Mouse (Mus musculus): ENCODE results near the gene Tm7sf3.

Gene Tm7sf3

GRCm38 (mm10) chr6:146660591-146660990 lies 18.0 kb upstream of the Tm7sf3 start:
- DNase-seq (ENCODE audit: low spot score) = peak; percentile 57

- DNase-seq (ENCODE audit: low spot score) = no peak
These were observed 10.6 kb upstream of the Tm7sf3 start for GRCm38 (mm10) chr6:146653197-146653596.

GRCm38 (mm10) chr6:146651431-146651830 lies 8.8 kb upstream of the Tm7sf3 start:
- no peak for DNase-seq (ENCODE audit: low spot score)

- no peak for DNase-seq (ENCODE audit: low spot score)
These were observed 7.4 kb upstream of the Tm7sf3 start for GRCm38 (mm10) chr6:146650013-146650412.

- peak; percentile 47 for DNase-seq (ENCODE audit: low spot score)
These were observed 553 bp upstream of the Tm7sf3 start for GRCm38 (mm10) chr6:146643184-146643570.

GRCm38 (mm10) chr6:146641621-146642210 lies 908 bp downstream of the Tm7sf3 start:
- no peak for DNase-seq (ENCODE audit: low spot score)

GRCm38 (mm10) chr6:146640991-146641390 lies 1.6 kb downstream of the Tm7sf3 start:
- DNase-seq (ENCODE audit: low spot score) = no peak

DNA sequence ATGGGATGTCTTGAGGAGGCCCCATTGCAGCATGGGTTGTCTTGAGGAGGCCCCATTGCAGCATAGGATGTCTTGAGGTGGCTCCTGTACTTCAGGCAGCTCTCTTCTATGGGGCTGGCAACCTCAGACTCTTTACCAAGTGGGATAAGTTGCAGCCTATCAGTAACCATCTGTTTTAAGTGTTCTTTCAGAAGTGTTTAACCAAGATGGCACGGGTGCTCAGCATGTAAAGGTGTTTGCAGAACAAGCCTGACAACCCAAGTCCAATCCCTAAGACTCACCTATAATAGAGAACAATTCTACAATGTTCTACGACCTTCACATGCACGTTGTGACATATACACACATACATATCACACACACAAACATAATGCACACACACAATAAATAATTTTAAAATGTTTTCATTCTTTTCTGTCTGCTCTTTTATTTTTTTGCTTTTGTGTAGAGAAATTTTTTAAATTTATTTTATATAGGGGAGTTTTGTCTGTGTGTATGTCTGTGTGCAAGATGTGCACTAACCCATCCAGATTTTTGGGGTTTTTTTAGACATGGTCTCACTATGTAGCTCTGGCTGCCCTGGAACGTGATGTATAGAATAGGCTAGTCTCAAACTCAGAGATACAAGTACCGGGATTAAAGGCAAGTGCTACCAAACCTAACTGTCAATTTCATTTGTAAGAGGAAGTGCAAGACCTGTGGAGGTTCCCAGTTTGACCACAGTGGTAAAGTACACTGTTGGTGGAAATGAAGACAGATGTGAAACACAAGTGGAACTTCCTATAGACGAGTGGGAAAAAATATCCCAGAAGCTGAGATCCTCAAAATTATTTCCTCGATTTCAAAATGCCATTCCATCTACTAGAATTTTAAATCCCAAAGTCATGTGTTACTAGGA lies 2.3 kb downstream of the Tm7sf3 start:
- no peak for DNase-seq (ENCODE audit: low spot score)

DNA sequence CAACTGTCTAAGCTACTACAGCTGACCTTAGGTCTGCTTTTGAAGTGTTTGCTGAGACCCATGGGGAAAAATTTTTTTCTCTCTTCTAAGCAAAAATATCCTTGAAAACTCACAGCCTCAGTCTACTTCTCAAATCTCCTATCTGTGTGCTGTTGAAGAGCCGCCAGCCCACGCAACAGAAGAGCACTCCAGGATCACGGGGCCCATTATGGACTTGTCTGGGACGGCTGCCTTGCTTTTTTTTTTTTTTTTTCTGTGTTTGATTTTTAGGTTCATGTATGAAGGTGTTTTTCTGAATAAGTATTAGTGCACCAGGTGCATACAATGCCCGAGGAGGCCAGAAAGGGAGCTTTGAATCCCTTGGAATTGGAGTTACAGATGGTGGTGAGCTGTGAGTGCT lies 6.1 kb downstream of the Tm7sf3 start:
- DNase-seq (ENCODE audit: low spot score) = no peak

DNA sequence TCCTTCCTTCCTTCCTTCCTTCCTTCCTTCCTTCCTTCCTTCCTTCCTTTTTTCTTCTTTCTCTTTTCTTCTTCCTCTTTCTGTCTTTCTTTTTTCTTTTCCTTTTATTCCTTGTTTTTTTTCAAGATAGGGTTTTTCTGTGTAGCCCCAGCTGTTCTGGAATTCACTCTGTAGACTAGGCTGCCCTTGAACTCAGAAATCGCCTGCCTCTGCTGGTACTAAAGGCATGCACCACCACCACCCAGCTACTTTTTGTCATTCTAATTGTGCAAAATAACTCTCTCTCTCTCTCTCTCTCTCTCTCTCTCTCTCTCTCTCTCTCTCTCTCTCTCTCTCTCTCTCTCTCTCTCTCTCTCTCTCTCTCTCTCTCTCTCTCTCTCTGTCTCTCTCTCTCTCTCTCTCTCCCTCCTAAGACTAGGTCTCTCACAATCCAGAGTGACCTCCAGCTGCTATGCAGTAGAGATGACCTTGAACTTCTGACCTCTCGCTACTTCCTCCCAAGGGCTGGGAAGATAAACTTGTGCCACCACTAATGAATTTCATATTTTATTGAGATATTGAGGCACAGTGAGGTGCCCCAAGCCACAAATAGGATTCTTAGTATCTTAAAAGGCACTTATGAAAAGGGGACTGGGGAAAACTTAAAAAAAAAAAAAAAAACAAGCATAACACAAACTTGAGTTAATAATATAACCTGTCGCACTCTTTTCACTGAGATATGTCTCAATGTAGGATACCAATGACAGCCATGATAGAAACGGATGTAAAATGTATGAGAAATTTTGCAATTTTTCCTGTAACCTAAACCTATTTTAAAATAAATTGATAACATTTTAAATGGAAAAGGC lies 7.6 kb downstream of the Tm7sf3 start:
- DNase-seq (ENCODE audit: low spot score) = no peak

DNA sequence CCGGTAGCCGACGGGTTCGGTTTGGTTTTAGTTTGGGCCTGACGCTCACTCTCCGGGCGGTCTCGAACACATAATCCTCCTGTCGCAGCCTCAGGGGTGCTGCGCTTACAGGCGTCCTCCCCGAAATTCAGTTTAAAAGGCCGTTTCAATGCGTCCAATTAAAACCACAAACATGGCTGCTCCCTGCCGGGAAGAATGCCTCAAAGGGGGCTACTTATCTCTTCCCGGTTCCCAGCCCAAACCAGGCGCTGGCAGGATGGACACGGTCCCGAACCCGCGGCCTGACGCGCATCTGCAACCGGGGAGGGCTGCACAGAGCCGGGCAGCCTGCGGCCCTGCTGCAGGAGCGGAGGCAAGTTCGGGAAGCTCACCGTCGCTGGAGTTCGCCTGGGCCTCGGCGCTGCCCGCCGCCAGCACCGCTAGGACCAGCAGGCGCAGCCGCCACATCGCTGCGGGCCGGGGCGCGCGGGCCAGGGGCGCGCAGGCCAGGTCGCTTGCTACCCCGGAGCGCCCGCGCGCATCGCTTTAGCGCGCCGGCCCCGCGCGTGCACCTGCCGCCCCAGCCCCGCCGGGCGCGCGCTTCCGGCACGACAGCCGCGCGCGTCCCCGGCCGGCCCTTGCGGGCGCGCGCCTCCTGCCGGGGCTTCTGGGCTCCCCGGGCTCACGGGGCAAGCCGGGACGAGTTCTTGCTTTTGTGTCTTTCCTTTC lies 8.5 kb downstream of the Tm7sf3 start:
- peak; percentile 70 for DNase-seq (ENCODE audit: low spot score)

DNA sequence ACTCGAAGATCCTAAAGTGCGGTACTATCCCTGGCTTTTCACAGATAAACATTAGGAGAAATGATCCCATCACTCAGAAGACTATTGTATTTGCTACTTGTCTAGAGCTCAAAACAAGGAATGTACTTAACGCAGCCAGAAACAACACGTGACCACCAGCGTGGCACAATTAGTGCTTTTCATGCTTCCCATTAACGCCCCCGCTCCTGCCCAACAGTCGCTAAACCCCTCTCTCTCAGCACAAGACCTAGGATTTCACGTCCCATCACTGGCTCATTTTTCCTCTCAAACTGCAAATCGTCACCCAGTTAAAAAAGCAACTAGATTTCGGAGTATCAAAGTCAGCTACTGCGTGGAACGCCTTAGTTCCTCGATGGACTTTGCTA lies 9.0 kb downstream of the Tm7sf3 start:
- peak; percentile 47 for DNase-seq (ENCODE audit: low spot score)

DNA sequence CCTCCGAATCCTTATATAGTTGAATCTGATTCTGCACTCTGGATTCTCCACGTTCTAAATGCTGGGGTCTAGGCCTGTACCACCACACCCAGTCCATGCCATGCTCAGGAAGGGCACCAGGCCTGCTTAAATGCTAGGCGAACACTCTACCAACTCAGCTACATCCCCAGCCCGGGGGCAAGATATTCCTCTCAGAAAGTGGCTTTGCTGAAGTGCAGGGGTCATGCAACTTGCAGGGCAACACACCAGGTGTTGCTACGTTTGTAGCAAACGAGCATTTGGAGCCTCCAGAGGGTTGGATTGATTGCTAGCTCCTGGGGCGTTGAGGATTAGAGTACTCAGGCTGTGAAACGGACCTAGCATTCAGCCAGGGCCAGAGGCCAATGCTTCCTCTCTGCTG lies 9.5 kb downstream of the Tm7sf3 start:
- DNase-seq (ENCODE audit: low spot score) = no peak

DNA sequence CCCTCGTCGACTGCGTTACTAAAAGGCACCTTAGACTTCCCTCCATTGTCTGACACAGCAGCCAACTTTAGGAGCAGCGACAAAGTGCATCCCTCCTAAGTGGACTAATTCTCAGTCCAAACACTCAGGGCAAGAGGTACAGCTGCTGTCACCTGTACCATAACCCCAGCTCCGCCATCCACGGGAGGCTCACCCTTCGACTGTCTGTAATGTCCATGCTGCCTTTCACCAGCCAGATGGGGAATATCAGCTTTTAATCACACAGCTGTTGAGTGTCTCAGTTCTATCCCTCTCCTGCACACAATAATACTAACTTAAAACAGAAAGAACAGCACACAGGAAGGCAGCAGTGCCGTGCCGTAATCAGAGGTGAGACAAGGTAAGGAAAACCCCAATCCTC lies 10.2 kb downstream of the Tm7sf3 start:
- DNase-seq (ENCODE audit: low spot score) = no peak

- DNase-seq (ENCODE audit: low spot score) = no peak
These were observed 10.8 kb downstream of the Tm7sf3 start for GRCm38 (mm10) chr6:146631847-146632246.

- DNase-seq (ENCODE audit: low spot score) = no peak
These were observed 11.7 kb downstream of the Tm7sf3 start for GRCm38 (mm10) chr6:146630961-146631360.

- DNase-seq (ENCODE audit: low spot score) = no peak
These were observed 12.6 kb downstream of the Tm7sf3 start for GRCm38 (mm10) chr6:146629781-146630756.

DNA sequence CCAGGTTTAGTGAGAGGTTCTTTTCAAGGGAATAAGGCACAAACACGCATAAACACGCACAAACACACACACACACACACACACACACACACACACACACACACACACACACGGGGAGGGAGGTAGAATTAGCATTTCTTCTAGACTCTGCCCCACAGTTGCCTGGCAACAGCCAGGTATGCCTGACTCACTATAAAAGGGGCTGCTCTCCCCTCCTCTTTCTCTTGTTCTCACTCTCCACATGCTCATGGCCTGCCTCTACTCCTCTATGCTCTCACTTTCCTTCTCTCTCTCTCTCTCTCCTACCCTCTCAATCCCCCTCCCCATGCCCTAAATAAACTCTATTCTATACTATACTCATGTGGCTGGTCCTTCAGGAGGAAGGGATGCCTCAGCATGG lies 14.5 kb downstream of the Tm7sf3 start:
- no peak for DNase-seq (ENCODE audit: low spot score)

DNA sequence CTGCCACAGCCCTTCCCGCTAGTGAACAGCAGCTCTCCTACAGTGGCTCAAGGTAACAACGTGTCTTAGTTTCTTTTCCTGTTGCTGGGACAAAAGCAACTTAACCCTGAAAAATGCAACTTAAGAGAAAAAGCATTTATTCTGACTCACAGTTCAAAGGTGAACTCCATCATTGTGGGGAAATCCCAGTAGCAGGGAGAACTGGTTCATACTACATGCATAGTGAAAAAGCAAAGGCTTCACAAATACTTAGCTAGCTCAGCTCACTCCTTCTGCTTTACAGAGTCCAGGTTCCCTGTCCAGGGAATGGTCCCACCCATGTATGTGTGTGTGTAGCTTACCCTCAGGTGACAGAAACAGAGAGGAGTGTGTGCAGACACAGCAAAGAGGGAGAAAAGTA lies 26.0 kb downstream of the Tm7sf3 start:
- no peak for DNase-seq (ENCODE audit: low spot score)

DNA sequence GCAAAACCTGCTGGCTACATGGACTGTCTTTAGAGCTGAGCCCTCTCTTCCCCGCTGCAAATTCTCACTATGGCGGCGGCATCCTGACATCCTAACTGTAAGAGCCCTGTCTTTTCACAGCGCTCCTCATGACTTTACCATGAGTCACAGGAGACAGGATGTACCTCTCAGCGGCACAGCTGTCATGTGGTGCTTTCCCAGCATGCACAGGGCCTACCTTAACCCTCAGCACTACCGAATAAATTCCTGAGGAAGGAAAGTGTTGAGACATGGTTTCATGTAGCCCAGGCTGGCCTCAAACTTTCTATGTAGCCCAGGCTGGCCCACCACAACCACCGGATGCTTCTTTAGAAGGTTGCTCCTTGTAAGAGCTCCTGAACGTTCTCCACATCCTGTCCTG lies 26.7 kb downstream of the Tm7sf3 start:
- DNase-seq (ENCODE audit: low spot score) = no peak

- no peak for DNase-seq (ENCODE audit: low spot score)
These were observed 28.1 kb downstream of the Tm7sf3 start for GRCm38 (mm10) chr6:146614541-146614940.

Data from adipocyte (in vitro differentiated cells).